Mouse (Mus musculus): ENCODE measurements at regions not wholly inside any gene's neighbourhood (a gene's known extent, or its start where the extent isn't known, plus 50 kb on each side); places are given as distances from the start of the nearest gene placed in this dataset.
"Not testable (repeated sequence)": the region's sequence is repeated elsewhere in the genome, so short reads cannot be mapped to it uniquely, and the experiment has no call there.

DNA sequence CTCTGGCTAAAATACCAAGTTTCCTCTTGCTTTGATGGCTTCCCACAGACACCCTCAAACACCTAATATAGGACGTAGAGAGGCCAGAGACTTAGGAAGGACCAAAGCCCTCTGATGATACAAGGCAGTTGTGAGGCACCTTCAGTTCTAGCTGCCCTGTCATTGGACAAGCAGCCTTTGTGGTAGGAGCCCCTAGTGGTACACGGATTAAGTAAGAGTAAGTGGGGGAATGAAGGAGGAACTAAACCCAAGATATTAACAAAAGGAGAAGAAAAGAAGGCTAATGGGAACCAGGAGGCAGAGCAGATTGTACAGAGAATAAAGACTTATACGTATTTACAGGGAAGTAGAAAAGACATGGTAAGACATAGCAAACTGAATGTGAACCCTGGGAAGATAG is 352.3 kb upstream of the Tmco5 start:
- DNase-seq (ENCODE audit: extremely low spot score in 1 of 2, low spot score in 1 of 2): not testable (repeated sequence)

GRCm38 (mm10) chr2:116536453-116536852 is 342.0 kb upstream of the Tmco5 start:
- no peak for DNase-seq (ENCODE audit: extremely low spot score in 1 of 2, low spot score in 1 of 2)

DNA sequence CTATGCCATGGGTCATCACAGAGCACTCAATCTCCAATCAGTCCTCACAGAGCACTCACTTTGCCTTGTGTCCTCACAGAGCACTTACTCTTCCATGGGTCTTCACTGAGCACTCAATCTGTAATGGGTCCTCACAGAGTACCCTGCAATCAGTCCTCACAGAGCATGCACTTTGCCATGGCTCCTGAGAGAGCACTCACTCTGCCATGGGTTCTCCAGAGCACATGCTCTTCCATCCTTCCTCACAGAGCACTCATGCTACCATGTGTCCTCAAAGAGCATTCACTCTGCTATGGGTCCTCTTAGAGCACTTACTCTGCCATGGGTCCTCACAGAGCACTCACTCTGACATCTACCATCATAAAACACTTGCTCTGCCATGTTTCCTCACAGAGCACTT is 319.1 kb upstream of the Tmco5 start:
- no peak for DNase-seq (ENCODE audit: extremely low spot score in 1 of 2, low spot score in 1 of 2)

DNA sequence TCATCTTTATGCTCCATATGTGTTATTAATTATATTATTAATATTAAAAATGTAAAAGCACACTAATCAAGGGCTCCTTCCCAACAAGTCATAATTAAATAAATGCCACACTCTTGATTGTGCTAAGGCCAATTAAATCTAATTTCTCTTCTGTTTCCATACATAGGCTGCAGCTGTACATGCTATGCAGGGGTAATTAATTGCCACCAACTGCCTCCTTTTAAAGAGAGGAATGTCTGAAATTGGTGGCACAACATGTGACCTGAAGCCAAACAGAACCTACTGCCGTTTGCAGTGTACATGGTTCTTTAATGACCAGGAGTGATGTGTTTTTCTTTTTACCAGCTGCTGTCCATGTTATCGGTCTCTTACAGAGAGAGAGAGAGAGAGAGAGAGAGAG is 294.5 kb upstream of the Tmco5 start:
- no peak for DNase-seq (ENCODE audit: extremely low spot score in 1 of 2, low spot score in 1 of 2)

DNA sequence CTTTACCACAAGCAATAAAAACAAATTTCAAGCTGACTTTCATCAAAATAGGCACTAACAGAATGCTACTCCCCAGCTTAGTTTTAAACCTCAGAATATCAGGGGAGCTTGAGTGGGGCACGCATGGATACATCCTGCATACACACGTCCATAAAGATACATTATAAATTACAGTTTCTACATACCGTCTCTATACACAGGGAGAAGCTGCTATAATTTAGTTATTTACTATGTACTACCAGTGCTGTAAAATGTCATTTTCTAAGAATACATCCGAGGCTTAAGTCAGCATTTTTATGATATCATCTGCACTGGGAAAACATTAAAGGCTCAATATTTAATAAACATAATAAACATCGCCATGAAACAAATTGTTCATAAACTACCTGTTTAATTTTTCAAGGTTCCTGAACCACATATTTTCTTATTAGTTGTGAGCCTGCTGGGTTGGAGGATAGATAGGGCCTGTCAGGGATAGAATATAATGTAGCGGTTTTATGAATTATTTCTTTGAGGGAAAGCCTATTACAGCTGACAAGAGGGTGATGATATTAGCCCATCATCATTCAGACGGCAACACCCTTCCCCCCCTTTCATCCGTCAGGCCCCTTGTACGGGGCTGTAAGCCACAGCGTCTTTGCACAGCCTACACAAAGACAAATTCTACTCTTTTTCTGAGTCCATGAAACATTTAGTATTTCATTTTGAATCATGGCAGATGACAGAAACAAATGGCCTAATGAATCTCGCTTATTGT is 292.1 kb upstream of the Tmco5 start:
- no peak for DNase-seq (ENCODE audit: extremely low spot score in 1 of 2, low spot score in 1 of 2)

GRCm38 (mm10) chr2:116605869-116606268 is 272.6 kb upstream of the Tmco5 start:
- no peak for DNase-seq (ENCODE audit: extremely low spot score in 1 of 2, low spot score in 1 of 2)

- no peak for DNase-seq (ENCODE audit: extremely low spot score in 1 of 2, low spot score in 1 of 2)
Measured at GRCm38 (mm10) chr2:116639935-116640334, 238.6 kb upstream of the Tmco5 start.

GRCm38 (mm10) chr2:116652106-116652505 is 226.4 kb upstream of the Tmco5 start:
- no peak for DNase-seq (ENCODE audit: extremely low spot score in 1 of 2, low spot score in 1 of 2)

- DNase-seq (ENCODE audit: extremely low spot score in 1 of 2, low spot score in 1 of 2): no peak
Measured at GRCm38 (mm10) chr2:116685756-116686155, 192.7 kb upstream of the Tmco5 start.

DNA sequence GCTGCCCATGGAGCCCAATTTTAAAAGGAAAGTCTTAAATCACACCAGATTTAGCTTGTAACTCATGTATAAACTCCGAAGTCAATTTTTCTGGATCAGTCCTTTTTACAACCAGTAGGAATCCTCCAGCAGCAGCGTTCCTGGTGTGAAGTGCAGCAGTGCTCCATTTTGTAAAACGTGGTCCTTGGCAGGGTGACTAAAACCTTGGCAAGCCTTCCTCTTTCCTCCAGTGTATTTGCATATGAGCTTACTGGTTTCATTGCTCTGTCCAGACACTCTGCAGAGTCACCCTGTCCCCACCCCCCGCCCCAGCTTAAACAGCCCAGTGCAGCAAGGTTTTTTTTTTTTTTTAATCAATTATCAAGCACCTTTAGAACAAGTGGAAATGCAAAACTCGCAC is 180.9 kb upstream of the Tmco5 start:
- peak in 1 of 2 experiments; percentile 9 for DNase-seq (ENCODE audit: extremely low spot score in 1 of 2, low spot score in 1 of 2)

- no peak for DNase-seq (ENCODE audit: extremely low spot score in 1 of 2, low spot score in 1 of 2)
Measured at GRCm38 (mm10) chr2:116704705-116705104, 173.8 kb upstream of the Tmco5 start.

DNA sequence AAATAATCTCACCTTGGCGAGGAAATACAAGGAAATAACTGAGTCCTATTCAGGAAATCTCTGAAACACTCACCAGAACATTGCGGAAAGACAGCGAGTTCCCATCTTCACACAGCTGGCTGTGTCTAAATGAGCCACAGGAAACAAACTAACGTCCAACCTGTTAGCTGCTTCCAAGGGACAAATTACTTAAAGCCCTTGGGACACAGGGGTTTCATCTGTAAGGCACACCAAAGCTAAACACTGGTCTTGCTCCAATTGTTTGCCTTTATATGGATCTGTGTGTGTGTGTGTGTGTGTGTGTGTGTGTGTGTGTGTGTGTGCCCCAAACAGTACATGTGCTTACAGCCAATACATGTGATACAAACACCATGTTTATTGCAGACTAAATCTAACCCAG is 168.9 kb upstream of the Tmco5 start:
- DNase-seq (ENCODE audit: extremely low spot score in 1 of 2, low spot score in 1 of 2): no peak

DNA sequence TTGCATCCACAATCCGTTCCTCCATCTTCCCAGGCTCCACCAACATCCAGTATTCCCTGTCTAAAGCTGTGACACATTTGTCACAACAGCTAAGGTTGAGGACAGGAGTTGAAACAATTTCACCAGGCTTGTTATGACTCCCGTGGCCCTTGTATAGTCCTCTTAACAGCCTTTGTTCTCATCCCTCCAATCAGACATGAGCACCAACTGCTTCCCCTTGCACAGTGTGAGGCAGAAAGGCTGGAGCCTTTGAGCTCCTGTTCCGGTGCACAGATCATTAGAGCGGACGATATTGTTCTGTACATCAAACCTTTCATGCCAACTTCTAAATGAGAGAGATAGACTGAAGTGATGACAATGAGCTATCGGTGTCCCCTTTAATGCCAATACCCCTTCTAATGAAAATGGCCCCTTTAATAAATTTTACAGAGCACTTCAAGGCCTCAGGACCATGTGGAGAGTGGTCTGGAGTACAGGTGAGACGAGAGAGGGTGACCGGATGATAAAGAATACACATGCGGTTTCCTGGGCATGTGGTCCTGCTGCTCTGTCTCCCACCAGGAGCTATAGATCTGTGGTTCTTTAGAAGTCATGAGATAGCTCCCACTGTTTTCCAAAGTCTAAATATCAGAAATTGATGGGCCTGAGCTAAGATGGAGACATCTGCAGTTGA is 161.8 kb upstream of the Tmco5 start:
- no peak for DNase-seq (ENCODE audit: extremely low spot score in 1 of 2, low spot score in 1 of 2)

DNA sequence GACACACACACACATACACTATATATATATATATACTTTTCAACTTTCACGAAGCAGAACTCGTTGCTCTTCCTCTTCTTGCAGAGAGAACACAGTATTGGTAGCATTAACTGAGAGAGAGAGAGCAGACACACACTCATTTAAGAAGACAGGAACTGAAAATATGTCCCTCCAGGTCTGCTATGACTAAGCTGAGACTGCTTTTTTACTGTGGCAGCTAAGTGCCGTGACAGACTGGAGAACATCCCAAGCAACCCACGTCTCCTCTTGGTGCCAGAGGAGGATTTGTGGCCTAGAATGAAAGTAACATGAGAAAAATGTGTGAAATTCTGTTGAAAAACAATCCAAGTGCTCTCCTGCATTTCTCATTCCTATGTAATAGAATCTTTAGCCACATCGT is 159.9 kb upstream of the Tmco5 start:
- peak; percentile 47 to 78 for DNase-seq (ENCODE audit: extremely low spot score in 1 of 2, low spot score in 1 of 2)

GRCm38 (mm10) chr2:116727591-116727990 is 150.9 kb upstream of the Tmco5 start:
- DNase-seq (ENCODE audit: extremely low spot score in 1 of 2, low spot score in 1 of 2): no peak

DNA sequence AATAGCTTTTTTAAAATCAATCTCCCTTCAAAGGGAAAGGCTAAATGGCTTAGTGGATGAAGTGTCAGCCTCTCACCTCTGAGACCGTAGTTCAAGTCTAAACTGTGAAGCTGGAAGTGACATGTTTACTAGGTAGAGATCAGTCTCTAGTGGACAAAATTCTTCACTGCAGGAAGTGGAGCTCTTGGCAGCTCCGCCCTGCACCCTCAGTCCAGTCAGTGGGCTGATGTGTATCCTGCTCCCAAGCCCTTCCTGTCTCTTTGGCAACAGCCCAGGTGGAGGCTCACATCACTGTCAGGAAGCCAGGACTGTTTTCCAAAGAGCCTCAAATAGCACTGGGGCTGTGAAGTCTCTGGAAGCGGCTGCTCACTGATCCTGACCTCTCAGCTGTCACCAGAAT is 142.8 kb upstream of the Tmco5 start:
- DNase-seq (ENCODE audit: extremely low spot score in 1 of 2, low spot score in 1 of 2): peak in 1 of 2 experiments; percentile 27

- DNase-seq (ENCODE audit: extremely low spot score in 1 of 2, low spot score in 1 of 2): no peak
Measured at GRCm38 (mm10) chr2:116768459-116769047, 109.9 kb upstream of the Tmco5 start.

DNA sequence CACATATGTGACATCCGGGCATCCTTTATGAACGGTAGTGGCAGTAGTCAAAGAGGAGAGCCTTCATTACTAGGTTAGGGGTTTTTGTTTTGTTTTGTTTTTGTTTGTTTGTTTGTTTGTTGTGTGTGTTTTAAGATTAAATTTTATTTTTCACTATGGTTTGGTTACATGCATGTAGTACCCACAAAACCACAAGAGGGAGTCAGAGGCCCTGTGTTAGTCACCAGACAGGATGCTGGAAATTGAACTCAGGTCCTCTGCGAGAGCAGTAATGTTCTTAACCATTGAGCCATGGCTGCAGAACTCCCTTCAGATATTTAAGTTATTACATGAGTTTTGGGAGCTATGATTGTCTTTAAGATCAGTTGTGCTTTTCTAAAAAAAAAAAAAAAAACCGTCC is 109.3 kb upstream of the Tmco5 start:
- no peak for DNase-seq (ENCODE audit: extremely low spot score in 1 of 2, low spot score in 1 of 2)

- DNase-seq (ENCODE audit: extremely low spot score in 1 of 2, low spot score in 1 of 2): peak in 1 of 2 experiments; percentile 4
Measured at GRCm38 (mm10) chr2:116772569-116772968, 105.9 kb upstream of the Tmco5 start.

- no peak for DNase-seq (ENCODE audit: extremely low spot score in 1 of 2, low spot score in 1 of 2)
Measured at GRCm38 (mm10) chr2:116800141-116800540, 78.3 kb upstream of the Tmco5 start.

DNA sequence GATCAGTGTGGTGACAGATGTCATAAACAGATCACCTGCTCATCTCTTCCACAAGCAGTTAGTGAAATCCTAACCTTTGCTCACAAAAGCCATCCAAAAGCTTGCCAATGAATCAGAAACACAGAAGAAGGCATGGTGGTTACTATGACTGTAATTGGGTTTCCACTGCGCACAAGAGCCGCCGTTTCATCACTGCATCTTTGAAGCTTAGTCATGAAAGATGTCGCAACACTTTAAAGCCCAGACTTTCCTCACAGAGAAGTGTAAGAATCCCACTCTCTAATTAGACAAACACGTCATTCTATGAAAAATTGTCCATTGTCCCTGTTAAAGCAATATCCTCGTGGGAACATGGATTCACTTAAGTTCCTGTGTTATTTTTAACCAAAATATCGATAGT is 76.9 kb upstream of the Tmco5 start:
- no peak for DNase-seq (ENCODE audit: extremely low spot score in 1 of 2, low spot score in 1 of 2)

GRCm38 (mm10) chr2:116807207-116807606 is 71.3 kb upstream of the Tmco5 start:
- no peak for DNase-seq (ENCODE audit: extremely low spot score in 1 of 2, low spot score in 1 of 2)

All from frontal cortex, adult 2 months (tissue).